Mouse (Mus musculus): ENCODE data around the gene Il9. TPM values are rescaled to one million over a fixed set of nuclear protein-coding genes. Genes with fewer than 3 reads are reported as not detected.

The Il9 gene
- not detected for total RNA-seq (2021)
- long read RNA-seq, experiment 1: 0 reads
- long read RNA-seq, experiment 2: 0 reads

GRCm38 (mm10) chr13:56482146-56482545 lies at the start of gene Il9:
TSS of gene Il9 (minus strand) at chr13:56482246.
- no peak for DNase-seq

- no peak for DNase-seq
These were observed 47.6 kb upstream of the Il9 start for GRCm38 (mm10) chr13:56529685-56530084.

- DNase-seq: no peak
These were observed 47.0 kb upstream of the Il9 start for GRCm38 (mm10) chr13:56529031-56529430.

- DNase-seq: no peak
These were observed 46.2 kb upstream of the Il9 start for GRCm38 (mm10) chr13:56528281-56528680.

- DNase-seq: no peak
These were observed 45.8 kb upstream of the Il9 start for GRCm38 (mm10) chr13:56527846-56528245.

- DNase-seq: no peak
These were observed 44.8 kb upstream of the Il9 start for GRCm38 (mm10) chr13:56526871-56527270.

GRCm38 (mm10) chr13:56522821-56523167 lies 40.7 kb upstream of the Il9 start:
- no peak for DNase-seq

GRCm38 (mm10) chr13:56522081-56522820 lies 40.2 kb upstream of the Il9 start, which contains the start of gene Fbxl21:
TSS of gene Fbxl21 (plus strand) at chr13:56522472.
- peak; percentile 93 to 94 for DNase-seq

- no peak for DNase-seq
These were observed 34.8 kb upstream of the Il9 start for GRCm38 (mm10) chr13:56516816-56517215.

GRCm38 (mm10) chr13:56516311-56516710 lies 34.3 kb upstream of the Il9 start:
- no peak for DNase-seq

- DNase-seq: no peak
These were observed 31.5 kb upstream of the Il9 start for GRCm38 (mm10) chr13:56513595-56513994.

- no peak for DNase-seq
These were observed 27.8 kb upstream of the Il9 start for GRCm38 (mm10) chr13:56509796-56510195.

GRCm38 (mm10) chr13:56506871-56507496 lies 24.9 kb upstream of the Il9 start:
- DNase-seq: no peak

GRCm38 (mm10) chr13:56501866-56502420 lies 19.9 kb upstream of the Il9 start:
- peak in 1 of 2 experiments; percentile 11 for DNase-seq

GRCm38 (mm10) chr13:56500636-56501035 lies 18.6 kb upstream of the Il9 start:
- DNase-seq: no peak

GRCm38 (mm10) chr13:56500132-56500531 lies 18.1 kb upstream of the Il9 start:
- DNase-seq: peak in 1 of 2 experiments; percentile 22

GRCm38 (mm10) chr13:56494440-56494839 lies 12.4 kb upstream of the Il9 start:
- no peak for DNase-seq

GRCm38 (mm10) chr13:56488012-56488411 lies 6.0 kb upstream of the Il9 start:
- no peak for DNase-seq

GRCm38 (mm10) chr13:56478027-56478426 lies 4.0 kb downstream of the Il9 start:
- no peak for DNase-seq

- peak in 1 of 2 experiments; percentile 18 for DNase-seq
These were observed 4.8 kb downstream of the Il9 start for GRCm38 (mm10) chr13:56477271-56477670.

- no peak for DNase-seq
These were observed 5.3 kb downstream of the Il9 start for GRCm38 (mm10) chr13:56476790-56477189.

- DNase-seq: peak; percentile 46 to 62
These were observed 6.7 kb downstream of the Il9 start for GRCm38 (mm10) chr13:56475363-56475762.

- DNase-seq: no peak
These were observed 9.4 kb downstream of the Il9 start for GRCm38 (mm10) chr13:56472661-56473060.

Measured in heart, adult 18-20 months (tissue).